Mouse (Mus musculus) limb, embryonic 14.5 days (tissue): ENCODE measurements at regions not wholly inside any gene's neighbourhood (a gene's known extent, or its start where the extent isn't known, plus 50 kb on each side); places are given as distances from the start of the nearest gene placed in this dataset.

Experiments used
- ATAC-seq: fragments of 200-750 bp; cut with Nextera tagmentation; 2 replicates; pipeline ENCODE4 v1.8.0; 2017; ENCODE audit warnings: low read depth, moderate number of reproducible peaks, moderate TSS enrichment; ENCODE audit not compliant: low FRiP score
- DNase-seq: peaks from one replicate; pipeline ENCODE4 v3.0.0-alpha.2; 2015; ENCODE audit warnings: low spot score
- H3K27ac ChIP-seq: fragments of 300-500 bp; sonication (generic); replicated peaks from 2 replicates; pipeline ENCODE4 v1.5.1; 2014; ENCODE audit warnings: low read depth, mild to moderate bottlenecking, low read length, moderate library complexity, mixed read lengths
- H3K27me3 ChIP-seq: fragments of 300-500 bp; sonication (generic); 2 replicates; pipeline ENCODE4 v1.6.1; 2014; ENCODE audit warnings: low read length, mixed read lengths; ENCODE audit not compliant: control insufficient read depth, insufficient read depth
- H3K36me3 ChIP-seq: fragments of 300-500 bp; sonication (generic); 2 replicates; pipeline ENCODE4 v1.6.1; 2014; ENCODE audit warnings: mild to moderate bottlenecking, low read length, moderate library complexity, mixed read lengths; ENCODE audit not compliant: control insufficient read depth, insufficient read depth
- H3K4me1 ChIP-seq: fragments of 300-500 bp; sonication (generic); 2 replicates; pipeline ENCODE4 v1.6.1; 2014; ENCODE audit warnings: antibody characterized with exemption, low read length, mixed read lengths; ENCODE audit not compliant: control insufficient read depth, insufficient read depth
- H3K4me2 ChIP-seq: fragments of 300-500 bp; sonication (generic); replicated peaks from 2 replicates; pipeline ENCODE4 v1.6.1; 2014; ENCODE audit warnings: low read depth, mild to moderate bottlenecking, low read length, moderate library complexity; ENCODE audit not compliant: severe bottlenecking
- H3K4me3 ChIP-seq: fragments of 300-500 bp; sonication (generic); replicated peaks from 2 replicates; pipeline ENCODE4 v1.5.1; 2014; ENCODE audit warnings: low read length
- H3K9ac ChIP-seq: fragments of 300-500 bp; sonication (generic); 2 replicates; pipeline ENCODE4 v1.6.1; 2014; ENCODE audit warnings: mild to moderate bottlenecking, low read depth, low read length, moderate library complexity; ENCODE audit not compliant: severe bottlenecking
- H3K9me3 ChIP-seq: fragments of 300-500 bp; sonication (generic); 2 replicates; pipeline ENCODE4 v1.6.1; 2016; ENCODE audit warnings: low read length; ENCODE audit not compliant: control insufficient read depth
- POLR2A ChIP-seq: fragments of 200-500 bp; IDR thresholded peaks from 2 replicates; pipeline ENCODE4 v1.8.0; 2012; ENCODE audit warnings: inconsistent platforms, mild to moderate bottlenecking, moderate library complexity, borderline replicate concordance; ENCODE audit not compliant: insufficient read depth, insufficient read length; ENCODE audit errors: extremely low read depth
- WGBS: fragments of 180-500 bp; shearing (Covaris S2); extraction: QIAGEN DNeasy Blood & Tissue Kit; methylation state at CpG from one replicate; pipeline ENCODE4 v1.1.7; 2014; 5-methylcytosine and 5-hydroxymethylcytosine counted together

GRCm38 (mm10) chr15:50346953-50347352, 3537.8 kb upstream of the Gm7489 start:
- 84% methylated on average over 2 of the region's 2 CpGs for WGBS
- DNase-seq (no peak), ATAC-seq (no peak)
- Histone ChIP-seq H3K4me2 (no peak overlapping the region), H3K9me3 (no peaks in the 10 kb centered on the region), H3K27me3 (no peaks in the 10 kb centered on the region), H3K27ac (no peak overlapping the region), H3K36me3 (no peaks in the 10 kb centered on the region), H3K9ac (no peak overlapping the region), H3K4me1 (no peaks in the 10 kb centered on the region), H3K4me3 (no peak overlapping the region)
- TF ChIP-seq POLR2A, result no peak

GRCm38 (mm10) chr15:50360033-50360988, 3524.4 kb upstream of the Gm7489 start:
- Histone ChIP-seq H3K36me3 (no peaks in the 10 kb centered on the region), H3K27ac (no peak overlapping the region), H3K4me1 (no peaks in the 10 kb centered on the region), H3K4me3 (no peak overlapping the region), H3K4me2 (no peak overlapping the region), H3K9me3 (no peaks in the 10 kb centered on the region), H3K9ac (no peak overlapping the region), H3K27me3 (no peaks in the 10 kb centered on the region)
- no peak for ATAC-seq
- DNase-seq, result no peak
- TF ChIP-seq POLR2A, result no peak
- 81% methylated on average over 5 of the region's 5 CpGs for WGBS

GRCm38 (mm10) chr15:50361334-50361733, 3523.4 kb upstream of the Gm7489 start:
- no peaks in the 10 kb centered on the region for H3K36me3 ChIP-seq
- H3K27me3 ChIP-seq, result no peaks in the 10 kb centered on the region
- no peak overlapping the region for H3K4me3 ChIP-seq
- H3K9me3 ChIP-seq, result no peaks in the 10 kb centered on the region
- no peak overlapping the region for H3K9ac ChIP-seq
- no peaks in the 10 kb centered on the region for H3K4me1 ChIP-seq
- no peak for TF ChIP-seq POLR2A
- no peak overlapping the region for H3K27ac ChIP-seq
- H3K4me2 ChIP-seq, result no peak overlapping the region
- ATAC-seq, result no peak
- WGBS, result 82% methylated on average over 8 of the region's 8 CpGs
- DNase-seq, result no peak

GRCm38 (mm10) chr15:50361751-50362507, 3522.8 kb upstream of the Gm7489 start:
- H3K4me1 ChIP-seq, result no peaks in the 10 kb centered on the region
- TF ChIP-seq POLR2A, result no peak
- no peak overlapping the region for H3K4me2 ChIP-seq
- H3K9ac ChIP-seq, result no peak overlapping the region
- 71% methylated on average over 4 of the region's 4 CpGs for WGBS
- ATAC-seq (no peak), DNase-seq (no peak)
- no peak overlapping the region for H3K4me3 ChIP-seq
- H3K36me3 ChIP-seq, result no peaks in the 10 kb centered on the region
- no peaks in the 10 kb centered on the region for H3K27me3 ChIP-seq
- no peaks in the 10 kb centered on the region for H3K9me3 ChIP-seq
- H3K27ac ChIP-seq, result no peak overlapping the region

- Histone ChIP-seq H3K27ac (no peak overlapping the region), H3K27me3 (no peaks in the 10 kb centered on the region), H3K4me3 (no peak overlapping the region), H3K9ac (no peak overlapping the region), H3K4me1 (no peaks in the 10 kb centered on the region), H3K4me2 (no peak overlapping the region), H3K36me3 (no peaks in the 10 kb centered on the region), H3K9me3 (no peaks in the 10 kb centered on the region)
- no peak for ATAC-seq
- no peak for TF ChIP-seq POLR2A
- 83% methylated on average over 7 of the region's 7 CpGs for whole genome bisulfite sequencing
- no peak for DNase-seq
These were observed 3484.5 kb upstream of the Gm7489 start for GRCm38 (mm10) chr15:50400006-50400781.
